Mouse (Mus musculus): ENCODE data around the gene Nectin2. TPM values are rescaled to one million over a fixed set of nuclear protein-coding genes. Genes with fewer than 3 reads are reported as not detected.

Gene Nectin2
- polyA plus RNA-seq, 1 experiment = 6.8 TPM

DNA sequence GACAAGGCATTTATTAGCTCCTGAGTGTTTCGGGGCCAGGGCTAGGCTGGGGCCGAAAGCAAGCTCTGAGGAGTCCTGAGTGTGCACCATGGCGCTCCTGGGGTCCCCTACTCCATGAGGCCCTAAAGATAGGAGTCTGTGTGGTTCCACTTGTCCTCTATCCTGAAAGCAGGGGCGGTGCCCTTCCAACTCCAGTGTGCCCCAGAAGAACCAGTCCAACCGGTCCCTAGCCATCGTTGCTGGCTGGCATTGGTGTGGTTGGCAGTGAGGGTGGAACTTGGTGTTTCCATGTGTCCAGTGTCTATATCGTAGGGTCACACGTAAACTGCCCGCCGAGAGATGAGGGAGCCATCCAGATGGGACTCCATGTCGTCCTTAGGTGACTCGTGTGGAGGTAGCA lies 26.1 kb downstream of the Nectin2 start:
- peaks cover 19% of the 10 kb centered on the region for H3K9me3 ChIP-seq
- no peak overlapping the region for H3K4me3 ChIP-seq (replicated peaks)
- H3K36me3 ChIP-seq (replicated peaks; ENCODE audit: low read length) = no peaks in the 10 kb centered on the region
- H3K27me3 ChIP-seq (replicated peaks) = peaks cover 86% of the 10 kb centered on the region
- H3K4me1 ChIP-seq = peaks cover 8% of the 10 kb centered on the region
- TF ChIP-seq GATA1 (IDR thresholded peaks at IDR 0.05; ENCODE audit: borderline replicate concordance, low read length) (no peak), FLI1 (IDR thresholded peaks at IDR 0.05; ENCODE audit: low read length) (no peak)

GRCm38 (mm10) chr7:19722754-19723195 lies 27.5 kb downstream of the Nectin2 start:
- no peak for TF ChIP-seq GATA1 (IDR thresholded peaks at IDR 0.05; ENCODE audit: borderline replicate concordance, low read length)
- TF ChIP-seq FLI1 (IDR thresholded peaks at IDR 0.05; ENCODE audit: low read length) = no peak
- peaks cover 79% of the 10 kb centered on the region for H3K27me3 ChIP-seq (replicated peaks)
- peaks cover 8% of the 10 kb centered on the region for H3K4me1 ChIP-seq
- H3K36me3 ChIP-seq (replicated peaks; ENCODE audit: low read length) = no peaks in the 10 kb centered on the region
- peaks cover 19% of the 10 kb centered on the region for H3K9me3 ChIP-seq
- H3K4me3 ChIP-seq (replicated peaks) = no peak overlapping the region

- Histone ChIP-seq H3K9me3 (peaks cover 19% of the 10 kb centered on the region), H3K36me3 (replicated peaks; ENCODE audit: low read length) (no peaks in the 10 kb centered on the region), H3K4me1 (peaks cover 31% of the 10 kb centered on the region), H3K4me3 (replicated peaks) (no peak overlapping the region), H3K27me3 (replicated peaks) (peaks cover 50% of the 10 kb centered on the region)
- TF ChIP-seq FLI1 (IDR thresholded peaks at IDR 0.05; ENCODE audit: low read length) = no peak
- no peak for TF ChIP-seq GATA1 (IDR thresholded peaks at IDR 0.05; ENCODE audit: borderline replicate concordance, low read length)
Observed at GRCm38 (mm10) chr7:19719200-19719599, 31.1 kb downstream of the Nectin2 start.

DNA sequence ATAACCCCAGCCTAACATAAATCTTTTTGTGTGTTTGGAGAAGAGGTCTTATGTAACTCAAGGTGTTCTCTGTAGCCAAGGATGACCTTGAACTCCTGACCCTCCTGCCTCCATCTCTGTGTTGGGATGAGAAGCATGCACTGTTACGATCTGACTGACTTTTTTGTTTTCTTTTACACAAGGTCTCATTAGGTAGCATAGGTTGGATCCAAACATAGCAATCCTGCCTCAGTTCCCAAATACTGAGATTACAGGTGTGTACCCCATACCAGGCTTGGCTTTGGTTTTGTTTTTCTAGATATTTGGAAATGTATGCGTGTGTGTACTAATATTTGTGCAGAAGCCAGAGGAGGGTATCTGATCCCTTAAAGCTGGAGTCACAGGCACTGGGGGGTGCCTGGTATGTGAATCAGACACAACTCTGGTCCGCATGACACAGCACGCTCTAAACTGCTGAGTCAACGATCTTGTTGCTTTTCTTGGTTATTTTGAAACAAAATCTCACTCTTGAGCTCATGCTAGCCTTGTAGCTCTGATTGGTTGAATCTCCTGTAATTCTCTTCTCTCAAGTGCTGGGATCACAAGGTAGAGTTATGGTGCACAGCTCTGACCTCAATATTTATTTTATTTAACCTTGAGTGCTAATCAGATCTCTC lies 31.9 kb downstream of the Nectin2 start:
- TF ChIP-seq FLI1 (IDR thresholded peaks at IDR 0.05; ENCODE audit: low read length) (no peak), GATA1 (IDR thresholded peaks at IDR 0.05; ENCODE audit: borderline replicate concordance, low read length) (no peak)
- Histone ChIP-seq H3K27me3 (replicated peaks) (peaks cover 43% of the 10 kb centered on the region), H3K4me3 (replicated peaks) (no peak overlapping the region), H3K4me1 (peaks cover 39% of the 10 kb centered on the region), H3K9me3 (peaks cover 19% of the 10 kb centered on the region), H3K36me3 (replicated peaks; ENCODE audit: low read length) (peaks cover 7% of the 10 kb centered on the region)

DNA sequence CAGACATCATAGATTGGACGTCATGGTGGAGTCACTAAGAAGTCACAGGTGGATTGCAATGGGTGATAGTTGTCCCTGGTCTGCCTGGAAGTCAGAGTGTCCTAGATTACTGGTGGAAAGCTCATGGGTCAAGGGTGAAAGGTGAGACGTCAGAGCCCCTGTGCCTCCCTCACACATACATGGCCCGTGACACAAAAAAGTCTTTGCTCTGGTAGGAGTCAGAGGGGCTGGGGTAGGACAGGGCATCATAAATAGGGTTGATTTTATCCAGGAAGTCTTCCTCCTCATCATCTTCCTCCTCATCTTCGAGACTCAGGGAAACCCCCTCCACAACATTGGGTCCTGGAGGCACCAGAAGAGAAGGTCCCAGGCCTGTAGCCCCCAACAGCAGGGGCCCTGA lies 32.9 kb downstream of the Nectin2 start:
- Histone ChIP-seq H3K9me3 (peaks cover 15% of the 10 kb centered on the region), H3K36me3 (replicated peaks; ENCODE audit: low read length) (peaks cover 17% of the 10 kb centered on the region), H3K27me3 (replicated peaks) (peaks cover 32% of the 10 kb centered on the region), H3K4me1 (peaks cover 39% of the 10 kb centered on the region), H3K4me3 (replicated peaks) (no peak overlapping the region)
- TF ChIP-seq GATA1 (IDR thresholded peaks at IDR 0.05; ENCODE audit: borderline replicate concordance, low read length) (no peak), FLI1 (IDR thresholded peaks at IDR 0.05; ENCODE audit: low read length) (no peak)

DNA sequence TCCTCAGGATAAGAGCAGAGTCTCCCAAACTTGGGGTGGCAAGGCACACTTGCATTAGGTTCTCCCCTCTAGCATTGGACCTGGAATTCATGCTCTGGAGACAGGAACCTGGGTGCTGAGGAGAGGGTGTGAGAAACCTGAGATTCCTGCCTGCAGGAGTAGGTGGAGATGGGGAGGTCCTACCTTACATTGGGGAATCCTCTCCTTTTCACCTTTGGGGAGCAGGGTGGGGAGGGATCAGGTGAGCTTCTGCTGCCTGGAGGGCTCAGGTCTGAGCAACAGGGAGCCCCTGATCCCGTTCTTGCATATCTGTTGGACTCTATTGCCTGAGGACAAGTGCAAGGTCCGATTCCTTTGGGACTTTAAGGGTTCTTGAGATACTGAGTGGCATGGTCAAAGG lies 33.5 kb downstream of the Nectin2 start:
- H3K36me3 ChIP-seq (replicated peaks; ENCODE audit: low read length) = peaks cover 22% of the 10 kb centered on the region
- TF ChIP-seq FLI1 (IDR thresholded peaks at IDR 0.05; ENCODE audit: low read length) (no peak), GATA1 (IDR thresholded peaks at IDR 0.05; ENCODE audit: borderline replicate concordance, low read length) (no peak)
- H3K4me3 ChIP-seq (replicated peaks) = peak overlapping the region; percentile 99
- H3K4me1 ChIP-seq = peaks cover 43% of the 10 kb centered on the region
- H3K9me3 ChIP-seq = peaks cover 14% of the 10 kb centered on the region
- H3K27me3 ChIP-seq (replicated peaks) = peaks cover 27% of the 10 kb centered on the region

DNA sequence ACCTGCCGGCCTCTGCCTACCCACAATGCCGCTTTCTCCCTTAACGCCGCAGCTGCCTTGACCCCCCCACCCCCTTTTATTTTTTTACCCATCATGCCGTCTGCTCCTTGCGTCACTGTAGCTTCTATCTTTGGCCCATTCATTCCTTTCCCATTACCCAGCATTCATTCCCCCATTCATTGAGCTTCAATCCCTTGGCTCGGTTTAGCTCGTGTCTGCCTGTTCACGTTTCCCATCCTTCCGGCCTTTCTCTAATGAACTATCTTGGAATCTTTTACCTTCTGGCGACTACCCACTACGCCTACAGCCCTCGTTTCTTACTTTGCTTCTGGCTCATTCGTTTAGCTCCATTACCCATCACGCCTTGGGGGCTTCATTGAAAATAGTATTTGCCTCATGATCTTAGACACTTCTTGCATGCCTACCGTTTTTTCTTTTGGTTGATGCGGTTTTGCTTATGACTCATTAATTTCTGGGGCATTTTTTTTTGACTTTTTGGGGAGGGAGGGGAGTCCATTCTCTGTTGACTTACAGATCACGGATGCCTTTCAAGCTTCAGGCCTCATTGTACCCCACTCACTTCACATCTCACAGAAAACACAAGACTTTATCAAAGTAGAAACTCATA lies 34.1 kb downstream of the Nectin2 start:
- Histone ChIP-seq H3K4me1 (peaks cover 49% of the 10 kb centered on the region), H3K9me3 (peaks cover 7% of the 10 kb centered on the region), H3K36me3 (replicated peaks; ENCODE audit: low read length) (peaks cover 29% of the 10 kb centered on the region), H3K27me3 (replicated peaks) (peaks cover 21% of the 10 kb centered on the region), H3K4me3 (replicated peaks) (peak overlapping the region; percentile 99)
- TF ChIP-seq FLI1 (IDR thresholded peaks at IDR 0.05; ENCODE audit: low read length) (no peak), GATA1 (IDR thresholded peaks at IDR 0.05; ENCODE audit: borderline replicate concordance, low read length) (no peak)

- Histone ChIP-seq H3K4me1 (peaks cover 49% of the 10 kb centered on the region), H3K9me3 (peaks cover under 1% of the 10 kb centered on the region), H3K4me3 (replicated peaks) (peak within 1 kb of the TSS; percentile 99), H3K36me3 (replicated peaks; ENCODE audit: low read length) (peaks cover 34% of the 10 kb centered on the region), H3K27me3 (replicated peaks) (peaks cover 15% of the 10 kb centered on the region)
- no peak for TF ChIP-seq FLI1 (IDR thresholded peaks at IDR 0.05; ENCODE audit: low read length)
- no peak for TF ChIP-seq GATA1 (IDR thresholded peaks at IDR 0.05; ENCODE audit: borderline replicate concordance, low read length)
Observed at GRCm38 (mm10) chr7:19715239-19716054, 34.8 kb downstream of the Nectin2 start, which contains the start of gene Tomm40. Gene Tomm40 (minus strand): TSS chr7:19715438.

DNA sequence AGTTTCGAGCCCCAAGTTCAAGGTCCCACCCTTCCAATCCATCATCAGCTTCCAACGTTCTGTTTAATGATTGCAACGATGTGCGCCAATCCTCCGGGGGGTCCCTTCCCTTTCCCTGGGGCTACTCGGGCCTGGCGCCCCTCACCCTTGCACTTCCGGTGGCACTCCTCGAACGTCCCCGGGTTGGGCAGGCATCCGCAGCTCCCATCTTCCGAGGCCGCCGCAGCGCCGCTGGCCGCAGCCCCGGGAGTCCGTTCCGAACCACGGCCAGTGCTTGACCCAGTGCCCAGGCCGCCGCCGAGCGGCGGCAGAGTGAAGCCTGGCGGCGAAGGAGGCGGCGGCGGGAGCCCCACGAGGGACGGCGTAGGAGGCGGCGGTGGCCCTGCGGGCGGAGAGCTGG lies 35.4 kb downstream of the Nectin2 start:
- peaks cover 49% of the 10 kb centered on the region for H3K4me1 ChIP-seq
- TF ChIP-seq FLI1 (IDR thresholded peaks at IDR 0.05; ENCODE audit: low read length) (no peak), GATA1 (IDR thresholded peaks at IDR 0.05; ENCODE audit: borderline replicate concordance, low read length) (no peak)
- no peaks in the 10 kb centered on the region for H3K9me3 ChIP-seq
- H3K36me3 ChIP-seq (replicated peaks; ENCODE audit: low read length) = peaks cover 39% of the 10 kb centered on the region
- peak overlapping the region; percentile 99 for H3K4me3 ChIP-seq (replicated peaks)
- peaks cover 14% of the 10 kb centered on the region for H3K27me3 ChIP-seq (replicated peaks)
